Mouse (Mus musculus): ENCODE results near the gene Sele. TPM values are rescaled to one million over a fixed set of nuclear protein-coding genes. Genes with fewer than 3 reads are reported as not detected.

Gene Sele
- polyA plus RNA-seq, 1 experiment from 2014 or later, result not detected

- no peaks in the 10 kb centered on the region for H3K4me1 ChIP-seq (ENCODE audit: control insufficient read depth, insufficient read depth, low read length)
- H3K9ac ChIP-seq (ENCODE audit: low read depth, low read length), result no peak overlapping the region
- no peak for ATAC-seq (ENCODE audit: low FRiP score, low TSS enrichment)
- no peaks in the 10 kb centered on the region for H3K36me3 ChIP-seq (ENCODE audit: control insufficient read depth, insufficient read depth, low read length)
- H3K27ac ChIP-seq (ENCODE audit: low read depth, low read length), result no peak overlapping the region
- H3K4me2 ChIP-seq (replicated peaks; ENCODE audit: low read depth, low read length), result no peak overlapping the region
- WGBS, result 90% methylated on average over 4 of the region's 4 CpGs
- H3K27me3 ChIP-seq (ENCODE audit: control insufficient read depth, insufficient read depth, low read length), result no peaks in the 10 kb centered on the region
- no peak overlapping the region for H3K4me3 ChIP-seq (ENCODE audit: low read length)
- H3K9me3 ChIP-seq (ENCODE audit: control insufficient read depth, low read length), result no peaks in the 10 kb centered on the region
Observed at GRCm38 (mm10) chr1:164025685-164026084, 22.3 kb upstream of the Sele start.

DNA sequence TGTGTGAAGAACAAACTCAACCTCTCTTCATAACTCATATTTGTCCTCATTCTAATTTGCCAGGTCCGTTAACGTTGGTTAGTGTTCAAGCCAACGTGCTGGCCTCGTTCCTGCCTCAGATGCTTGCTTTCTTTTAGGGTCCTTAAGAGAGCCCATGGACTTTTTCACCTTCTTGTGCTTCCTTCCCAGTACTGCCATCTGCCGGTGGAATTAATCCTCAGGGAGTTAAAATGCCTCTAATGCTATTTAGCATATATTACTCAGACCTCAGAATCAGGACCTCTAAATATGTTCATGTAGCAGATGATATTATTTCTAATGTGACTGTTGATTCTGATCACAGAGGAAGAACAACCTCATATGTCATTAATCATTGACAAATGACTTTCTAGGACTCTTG lies 20.6 kb upstream of the Sele start:
- 54% methylated on average over 5 of the region's 5 CpGs for WGBS
- no peaks in the 10 kb centered on the region for H3K27me3 ChIP-seq (ENCODE audit: control insufficient read depth, insufficient read depth, low read length)
- H3K4me1 ChIP-seq (ENCODE audit: control insufficient read depth, insufficient read depth, low read length), result no peaks in the 10 kb centered on the region
- no peak overlapping the region for H3K4me3 ChIP-seq (ENCODE audit: low read length)
- H3K9ac ChIP-seq (ENCODE audit: low read depth, low read length), result no peak overlapping the region
- no peak overlapping the region for H3K27ac ChIP-seq (ENCODE audit: low read depth, low read length)
- no peaks in the 10 kb centered on the region for H3K9me3 ChIP-seq (ENCODE audit: control insufficient read depth, low read length)
- no peaks in the 10 kb centered on the region for H3K36me3 ChIP-seq (ENCODE audit: control insufficient read depth, insufficient read depth, low read length)
- H3K4me2 ChIP-seq (replicated peaks; ENCODE audit: low read depth, low read length), result no peak overlapping the region
- ATAC-seq (ENCODE audit: low FRiP score, low TSS enrichment), result no peak

DNA sequence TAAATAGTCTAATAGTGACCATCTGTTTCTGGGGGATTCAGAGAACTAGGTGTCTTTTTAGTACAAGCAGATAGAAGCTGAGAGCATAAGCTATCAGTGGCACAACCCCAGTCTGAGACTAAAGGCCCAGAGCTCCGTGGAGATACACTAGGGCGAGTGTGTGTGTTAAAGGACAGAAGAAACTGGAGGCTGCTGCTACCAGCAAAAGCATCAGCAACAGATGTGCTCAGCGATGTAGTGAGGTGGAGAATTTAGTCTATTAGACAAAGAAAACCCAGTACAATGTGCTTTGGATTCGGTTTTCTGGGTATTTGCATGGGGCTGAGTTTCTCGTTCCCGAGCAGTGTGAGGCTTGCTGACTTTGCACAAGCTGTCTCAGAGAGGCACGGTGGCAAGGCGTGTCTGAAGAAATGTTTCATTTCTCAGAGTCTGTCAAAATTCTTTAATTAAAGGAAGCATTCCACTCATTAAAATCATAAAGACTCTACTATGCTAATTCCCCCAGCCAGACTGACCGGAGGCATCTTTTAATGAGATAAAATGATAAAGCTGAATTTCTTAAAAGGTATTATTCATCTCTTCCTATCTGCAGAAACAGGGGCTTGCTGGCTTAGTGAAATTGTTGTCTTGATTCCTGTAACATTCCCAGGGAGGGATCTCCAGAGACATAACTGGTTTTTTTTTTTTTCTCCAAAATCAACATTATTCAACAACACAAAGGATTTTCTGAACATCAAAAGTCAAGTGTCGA lies 7.5 kb upstream of the Sele start:
- H3K27me3 ChIP-seq (ENCODE audit: control insufficient read depth, insufficient read depth, low read length), result no peaks in the 10 kb centered on the region
- H3K27ac ChIP-seq (ENCODE audit: low read depth, low read length), result no peak overlapping the region
- H3K4me2 ChIP-seq (replicated peaks; ENCODE audit: low read depth, low read length), result no peak overlapping the region
- no peak for ATAC-seq (ENCODE audit: low FRiP score, low TSS enrichment)
- 77% methylated on average over 10 of the region's 10 CpGs for WGBS
- H3K36me3 ChIP-seq (ENCODE audit: control insufficient read depth, insufficient read depth, low read length), result no peaks in the 10 kb centered on the region
- no peak overlapping the region for H3K4me3 ChIP-seq (ENCODE audit: low read length)
- no peaks in the 10 kb centered on the region for H3K4me1 ChIP-seq (ENCODE audit: control insufficient read depth, insufficient read depth, low read length)
- H3K9ac ChIP-seq (ENCODE audit: low read depth, low read length), result no peak overlapping the region
- no peaks in the 10 kb centered on the region for H3K9me3 ChIP-seq (ENCODE audit: control insufficient read depth, low read length)

GRCm38 (mm10) chr1:164043549-164043948 lies 4.5 kb upstream of the Sele start:
- Histone ChIP-seq H3K4me1 (ENCODE audit: control insufficient read depth, insufficient read depth, low read length) (no peaks in the 10 kb centered on the region), H3K9me3 (ENCODE audit: control insufficient read depth, low read length) (no peaks in the 10 kb centered on the region), H3K9ac (ENCODE audit: low read depth, low read length) (no peak overlapping the region), H3K27ac (ENCODE audit: low read depth, low read length) (no peak overlapping the region), H3K27me3 (ENCODE audit: control insufficient read depth, insufficient read depth, low read length) (no peaks in the 10 kb centered on the region), H3K36me3 (ENCODE audit: control insufficient read depth, insufficient read depth, low read length) (no peaks in the 10 kb centered on the region), H3K4me3 (ENCODE audit: low read length) (no peak overlapping the region), H3K4me2 (replicated peaks; ENCODE audit: low read depth, low read length) (no peak overlapping the region)
- no peak for ATAC-seq (ENCODE audit: low FRiP score, low TSS enrichment)
- WGBS, result 49% methylated on average over 3 of the region's 3 CpGs

DNA sequence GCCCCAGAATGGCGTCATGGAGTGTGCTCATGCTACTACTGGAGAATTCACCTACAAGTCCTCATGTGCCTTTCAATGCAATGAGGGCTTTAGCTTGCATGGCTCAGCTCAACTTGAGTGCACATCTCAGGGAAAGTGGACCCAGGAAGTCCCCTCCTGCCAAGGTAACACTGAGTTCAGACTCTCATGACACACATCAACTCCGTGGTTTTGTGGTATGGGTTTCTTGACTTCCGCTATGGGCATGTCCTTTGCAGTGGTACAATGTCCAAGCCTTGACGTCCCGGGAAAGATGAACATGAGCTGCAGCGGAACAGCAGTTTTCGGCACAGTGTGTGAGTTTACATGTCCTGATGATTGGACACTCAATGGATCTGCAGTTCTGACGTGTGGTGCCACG lies 5.5 kb downstream of the Sele start:
- Histone ChIP-seq H3K27ac (ENCODE audit: low read depth, low read length) (no peak overlapping the region), H3K9me3 (ENCODE audit: control insufficient read depth, low read length) (no peaks in the 10 kb centered on the region), H3K4me2 (replicated peaks; ENCODE audit: low read depth, low read length) (no peak overlapping the region), H3K27me3 (ENCODE audit: control insufficient read depth, insufficient read depth, low read length) (no peaks in the 10 kb centered on the region), H3K4me1 (ENCODE audit: control insufficient read depth, insufficient read depth, low read length) (no peaks in the 10 kb centered on the region), H3K4me3 (ENCODE audit: low read length) (no peak overlapping the region), H3K9ac (ENCODE audit: low read depth, low read length) (no peak overlapping the region), H3K36me3 (ENCODE audit: control insufficient read depth, insufficient read depth, low read length) (no peaks in the 10 kb centered on the region)
- ATAC-seq (ENCODE audit: low FRiP score, low TSS enrichment), result no peak
- 96% methylated on average over 9 of the region's 9 CpGs for WGBS

DNA sequence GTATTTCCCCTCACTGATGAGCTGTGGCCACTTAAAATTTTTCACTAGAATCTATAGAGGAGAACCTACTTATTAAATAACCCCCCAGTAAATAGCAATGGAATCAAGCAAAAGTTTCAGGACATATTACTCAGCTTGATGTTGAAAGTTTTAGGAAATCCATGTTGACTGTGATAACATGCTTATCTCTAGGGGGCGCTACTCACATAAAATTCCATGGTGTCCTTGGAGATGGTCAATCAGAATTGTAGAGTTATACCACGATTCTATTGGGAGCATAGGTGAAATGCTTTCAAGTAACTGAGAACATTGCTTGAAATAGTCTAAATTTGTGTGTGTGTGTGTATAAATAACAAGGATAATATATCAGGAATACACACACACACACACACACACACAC lies 6.8 kb downstream of the Sele start:
- Histone ChIP-seq H3K4me3 (ENCODE audit: low read length) (no peak overlapping the region), H3K4me2 (replicated peaks; ENCODE audit: low read depth, low read length) (no peak overlapping the region), H3K36me3 (ENCODE audit: control insufficient read depth, insufficient read depth, low read length) (no peaks in the 10 kb centered on the region), H3K27ac (ENCODE audit: low read depth, low read length) (no peak overlapping the region), H3K9me3 (ENCODE audit: control insufficient read depth, low read length) (no peaks in the 10 kb centered on the region), H3K4me1 (ENCODE audit: control insufficient read depth, insufficient read depth, low read length) (no peaks in the 10 kb centered on the region), H3K9ac (ENCODE audit: low read depth, low read length) (no peak overlapping the region), H3K27me3 (ENCODE audit: control insufficient read depth, insufficient read depth, low read length) (no peaks in the 10 kb centered on the region)
- ATAC-seq (ENCODE audit: low FRiP score, low TSS enrichment), result no peak
- 54% methylated on average over 2 of the region's 2 CpGs for WGBS

- no peak overlapping the region for H3K27ac ChIP-seq (ENCODE audit: low read depth, low read length)
- WGBS, result 87% methylated on average over 4 of the region's 4 CpGs
- no peak for ATAC-seq (ENCODE audit: low FRiP score, low TSS enrichment)
- H3K4me3 ChIP-seq (ENCODE audit: low read length), result no peak overlapping the region
- no peak overlapping the region for H3K4me2 ChIP-seq (replicated peaks; ENCODE audit: low read depth, low read length)
- no peaks in the 10 kb centered on the region for H3K9me3 ChIP-seq (ENCODE audit: control insufficient read depth, low read length)
- H3K4me1 ChIP-seq (ENCODE audit: control insufficient read depth, insufficient read depth, low read length), result no peaks in the 10 kb centered on the region
- no peaks in the 10 kb centered on the region for H3K27me3 ChIP-seq (ENCODE audit: control insufficient read depth, insufficient read depth, low read length)
- H3K9ac ChIP-seq (ENCODE audit: low read depth, low read length), result no peak overlapping the region
- no peaks in the 10 kb centered on the region for H3K36me3 ChIP-seq (ENCODE audit: control insufficient read depth, insufficient read depth, low read length)
Observed at GRCm38 (mm10) chr1:164060071-164060470, 12.0 kb downstream of the Sele start.

DNA sequence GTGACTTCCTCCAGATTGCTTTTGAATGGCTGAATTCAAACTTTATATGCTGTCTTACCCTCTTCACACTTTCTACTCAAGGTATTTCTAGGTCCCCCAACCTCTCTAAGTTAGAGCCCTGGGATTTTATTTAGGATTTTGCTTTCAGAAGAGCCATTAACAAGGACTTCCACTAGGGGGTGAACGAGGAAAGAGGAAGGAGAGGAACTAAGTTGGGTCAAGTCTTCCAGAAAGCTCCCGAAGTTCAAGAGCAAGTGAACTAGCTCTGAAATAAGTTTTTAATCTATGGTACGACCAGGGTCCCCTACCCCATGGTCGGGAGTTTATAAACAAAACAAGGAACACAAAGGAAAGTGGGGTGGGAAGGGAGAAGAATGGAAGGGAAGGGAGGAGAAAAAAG lies 13.2 kb downstream of the Sele start:
- no peaks in the 10 kb centered on the region for H3K27me3 ChIP-seq (ENCODE audit: control insufficient read depth, insufficient read depth, low read length)
- no peaks in the 10 kb centered on the region for H3K36me3 ChIP-seq (ENCODE audit: control insufficient read depth, insufficient read depth, low read length)
- H3K4me2 ChIP-seq (replicated peaks; ENCODE audit: low read depth, low read length), result no peak overlapping the region
- no peak overlapping the region for H3K9ac ChIP-seq (ENCODE audit: low read depth, low read length)
- no peaks in the 10 kb centered on the region for H3K9me3 ChIP-seq (ENCODE audit: control insufficient read depth, low read length)
- ATAC-seq (ENCODE audit: low FRiP score, low TSS enrichment), result no peak
- no peak overlapping the region for H3K4me3 ChIP-seq (ENCODE audit: low read length)
- WGBS, result 38% methylated on average over 4 of the region's 4 CpGs
- no peak overlapping the region for H3K27ac ChIP-seq (ENCODE audit: low read depth, low read length)
- no peaks in the 10 kb centered on the region for H3K4me1 ChIP-seq (ENCODE audit: control insufficient read depth, insufficient read depth, low read length)

- Histone ChIP-seq H3K36me3 (ENCODE audit: control insufficient read depth, insufficient read depth, low read length) (no peaks in the 10 kb centered on the region), H3K9ac (ENCODE audit: low read depth, low read length) (no peak within 1 kb of the TSS), H3K27ac (ENCODE audit: low read depth, low read length) (no peak within 1 kb of the TSS), H3K27me3 (ENCODE audit: control insufficient read depth, insufficient read depth, low read length) (no peaks in the 10 kb centered on the region), H3K4me2 (replicated peaks; ENCODE audit: low read depth, low read length) (no peak within 1 kb of the TSS), H3K9me3 (ENCODE audit: control insufficient read depth, low read length) (no peaks in the 10 kb centered on the region), H3K4me1 (ENCODE audit: control insufficient read depth, insufficient read depth, low read length) (no peaks in the 10 kb centered on the region), H3K4me3 (ENCODE audit: low read length) (no peak within 1 kb of the TSS)
- WGBS, result 81% methylated on average over 4 of the region's 4 CpGs
- no peak for ATAC-seq (ENCODE audit: low FRiP score, low TSS enrichment)
Observed at GRCm38 (mm10) chr1:164061925-164062324, 13.9 kb downstream of the Sele start, which contains the start of gene Sell. TSS of gene Sell (plus strand) at chr1:164061982.
